Mouse (Mus musculus): ENCODE data around the gene Eef1akmt3. TPM values are rescaled to one million over a fixed set of nuclear protein-coding genes. Genes with fewer than 3 reads are reported as not detected.

The Eef1akmt3 gene
- polyA plus RNA-seq, 1 experiment from 2014 or later = 0.14 TPM

DNA sequence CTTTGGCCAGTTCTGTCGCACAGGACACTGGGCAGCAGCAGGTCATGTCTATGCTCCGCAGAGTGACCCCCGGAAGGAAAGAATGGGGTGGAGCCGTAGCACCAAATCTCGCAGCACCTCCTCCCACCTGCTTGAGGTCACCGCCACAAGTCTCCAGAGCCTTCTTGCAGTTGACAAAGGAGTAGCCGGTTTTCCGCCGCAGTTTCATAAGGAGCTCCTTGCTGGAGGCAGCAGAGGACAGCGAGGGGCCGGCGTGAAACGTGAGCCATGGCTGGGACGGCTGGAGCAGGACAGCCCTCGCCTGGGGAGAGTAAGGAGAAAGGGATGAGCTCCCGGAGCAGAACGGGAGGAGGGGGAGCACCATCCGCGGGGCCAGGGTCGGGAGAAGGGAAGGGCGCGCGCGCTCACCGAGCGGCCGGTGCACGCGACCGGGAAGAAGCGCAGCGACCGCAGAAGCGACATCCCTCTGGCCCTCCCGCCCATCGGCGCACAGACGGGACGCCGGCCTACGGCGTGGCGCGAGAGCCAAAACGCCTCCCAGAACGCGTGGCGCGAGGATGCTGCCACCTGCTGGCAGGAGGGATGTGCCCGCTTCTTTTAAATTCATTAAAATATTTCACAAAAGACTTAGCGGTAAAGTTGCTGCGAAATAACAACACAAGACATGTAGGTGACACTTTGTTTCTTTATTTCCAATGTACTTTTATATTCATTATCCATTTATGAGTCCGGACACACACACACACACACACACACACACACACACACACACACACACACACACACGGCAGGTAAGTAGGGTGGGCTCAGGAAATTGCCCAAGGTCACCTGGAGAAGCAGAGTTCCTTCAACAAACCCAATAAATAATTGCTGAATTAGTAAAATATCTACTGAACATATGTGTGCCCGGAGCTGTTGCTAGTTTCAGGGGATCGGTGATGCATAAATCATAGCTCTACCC is 10.7 kb downstream of the Eef1akmt3 start, which contains the start of gene Tsfm:
TSS of gene Tsfm (minus strand) at position 505 of the 961 bp plus-strand sequence.
- H3K9ac ChIP-seq = peak within 1 kb of the TSS; percentile 76
- H3K4me1 ChIP-seq (replicated peaks) = peaks cover 12% of the 10 kb centered on the region
- H3K4me3 ChIP-seq (replicated peaks) = peak within 1 kb of the TSS; percentile 86
- H3K4me2 ChIP-seq = peak within 1 kb of the TSS; percentile 97
- ATAC-seq (ENCODE audit: insufficient read depth) = peak; percentile 86
- H3K36me3 ChIP-seq (replicated peaks) = peaks cover 33% of the 10 kb centered on the region
- peak within 1 kb of the TSS; percentile 62; the same call in 1 of the 2 replicates for H3K27ac ChIP-seq (replicated peaks)
- 5% methylated on average over 56 of the region's 56 CpGs for WGBS (ENCODE audit: insufficient replicate concordance)
- peaks cover 5% of the 10 kb centered on the region; the same call in 1 of the 2 replicates for H3K27me3 ChIP-seq
- no peaks in the 10 kb centered on the region for H3K9me3 ChIP-seq (replicated peaks)

DNA sequence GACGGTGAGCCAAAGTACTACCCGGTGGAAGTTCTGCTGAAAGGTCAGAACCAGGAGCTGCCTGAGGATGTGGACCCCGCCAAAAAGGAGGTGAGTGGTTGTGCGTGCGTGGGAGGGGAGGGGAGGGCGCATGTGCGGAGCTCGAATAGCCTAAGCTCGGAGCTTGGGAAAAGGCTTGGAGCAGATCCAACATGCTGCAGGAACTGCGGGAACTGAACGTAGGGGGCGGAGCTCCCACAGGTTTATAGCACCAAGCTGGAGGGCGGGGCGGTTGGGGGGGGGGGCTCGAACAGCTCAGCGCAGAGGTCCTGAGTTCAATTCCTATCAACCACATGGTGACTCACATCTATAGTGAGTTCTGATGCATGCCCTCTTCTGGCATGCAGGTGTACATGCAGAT is 22.9 kb downstream of the Eef1akmt3 start:
- Histone ChIP-seq H3K4me1 (replicated peaks) (no peaks in the 10 kb centered on the region), H3K9me3 (replicated peaks) (no peaks in the 10 kb centered on the region), H3K27me3 (no peaks in the 10 kb centered on the region), H3K36me3 (replicated peaks) (peaks cover 9% of the 10 kb centered on the region; the same call in 1 of the 2 replicates), H3K27ac (replicated peaks) (no peak overlapping the region), H3K4me3 (replicated peaks) (no peak overlapping the region), H3K9ac (no peak overlapping the region), H3K4me2 (no peak overlapping the region)
- WGBS (ENCODE audit: insufficient replicate concordance) = 69% methylated on average over 16 of the region's 16 CpGs
- ATAC-seq (ENCODE audit: insufficient read depth) = no peak

DNA sequence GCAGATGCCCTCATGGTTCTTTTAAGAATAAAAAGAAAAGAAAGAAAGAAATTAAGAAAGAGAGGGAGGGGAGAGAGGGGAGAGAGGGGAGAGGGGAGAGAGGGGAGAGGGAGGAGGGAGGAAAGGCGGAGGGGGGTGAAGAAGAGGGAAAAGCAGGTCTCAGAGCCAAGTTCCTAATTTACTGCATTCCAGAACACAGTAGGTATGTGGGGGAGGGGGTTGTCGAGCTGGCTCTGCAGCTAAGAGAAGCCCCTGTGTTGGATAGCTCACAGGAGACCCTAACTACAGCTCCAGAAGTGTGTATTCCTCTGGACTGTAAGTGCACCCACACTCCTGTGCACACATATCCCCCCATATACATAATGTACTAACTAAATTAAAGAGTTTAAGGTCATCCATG is 24.2 kb downstream of the Eef1akmt3 start:
- no peak overlapping the region for H3K9ac ChIP-seq
- no peak overlapping the region for H3K4me2 ChIP-seq
- no peak overlapping the region for H3K27ac ChIP-seq (replicated peaks)
- ATAC-seq (ENCODE audit: insufficient read depth) = no peak
- no peaks in the 10 kb centered on the region for H3K36me3 ChIP-seq (replicated peaks)
- H3K27me3 ChIP-seq = no peaks in the 10 kb centered on the region
- 19% methylated on average over 2 of the region's 2 CpGs for WGBS (ENCODE audit: insufficient replicate concordance)
- H3K4me3 ChIP-seq (replicated peaks) = no peak overlapping the region
- H3K4me1 ChIP-seq (replicated peaks) = no peaks in the 10 kb centered on the region
- no peaks in the 10 kb centered on the region for H3K9me3 ChIP-seq (replicated peaks)

DNA sequence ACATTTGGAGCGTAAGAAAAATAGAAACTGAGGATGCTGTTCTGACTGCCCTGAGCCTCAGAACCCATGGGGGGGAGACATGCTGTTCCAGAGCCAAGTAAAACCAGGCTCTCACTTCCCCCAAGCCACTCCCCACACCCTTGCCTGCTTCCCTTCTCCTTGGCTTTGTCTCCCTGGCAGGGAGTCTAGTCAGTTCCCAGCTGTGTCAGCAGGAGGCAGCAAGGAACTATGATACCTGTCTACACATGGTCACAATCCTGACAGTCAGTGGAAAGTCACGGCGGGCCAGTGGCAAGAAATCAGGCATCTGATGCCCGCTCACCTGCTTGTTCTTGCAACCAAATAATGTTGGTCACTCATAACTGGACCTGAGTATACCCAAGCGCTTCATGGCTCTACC is 24.8 kb downstream of the Eef1akmt3 start:
- H3K4me3 ChIP-seq (replicated peaks) = no peak overlapping the region
- no peaks in the 10 kb centered on the region for H3K36me3 ChIP-seq (replicated peaks)
- H3K9me3 ChIP-seq (replicated peaks) = no peaks in the 10 kb centered on the region
- no peaks in the 10 kb centered on the region for H3K27me3 ChIP-seq
- 42% methylated on average over 5 of the region's 5 CpGs for WGBS (ENCODE audit: insufficient replicate concordance)
- H3K4me2 ChIP-seq = no peak overlapping the region
- H3K4me1 ChIP-seq (replicated peaks) = no peaks in the 10 kb centered on the region
- no peak for ATAC-seq (ENCODE audit: insufficient read depth)
- H3K9ac ChIP-seq = no peak overlapping the region
- no peak overlapping the region for H3K27ac ChIP-seq (replicated peaks)

DNA sequence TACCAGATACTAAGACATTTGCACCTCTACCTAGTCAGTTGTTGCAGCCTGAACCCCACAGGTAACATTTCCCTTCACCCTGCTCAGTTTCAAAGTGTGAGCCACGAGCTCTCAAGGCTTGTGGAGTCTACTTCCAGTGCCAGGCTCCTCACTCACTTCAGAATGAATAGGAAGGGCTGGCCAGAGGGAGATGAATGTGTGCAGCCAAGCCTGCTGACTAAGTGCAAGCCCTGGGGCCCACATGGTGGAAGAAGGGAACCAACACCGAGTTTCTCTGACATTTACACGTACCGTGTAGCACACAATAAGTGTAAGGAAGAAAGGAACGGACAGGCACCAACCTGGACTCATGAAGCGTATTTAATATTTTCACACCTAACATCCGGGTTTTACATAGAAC is 37.5 kb downstream of the Eef1akmt3 start:
- H3K4me1 ChIP-seq (replicated peaks) = no peaks in the 10 kb centered on the region; the same call in 1 of the 2 replicates
- no peak overlapping the region for H3K4me3 ChIP-seq (replicated peaks)
- H3K9ac ChIP-seq = no peak overlapping the region
- H3K4me2 ChIP-seq = no peak overlapping the region
- no peaks in the 10 kb centered on the region for H3K27me3 ChIP-seq
- no peak for ATAC-seq (ENCODE audit: insufficient read depth)
- H3K9me3 ChIP-seq (replicated peaks) = no peaks in the 10 kb centered on the region
- peaks cover 3% of the 10 kb centered on the region for H3K36me3 ChIP-seq (replicated peaks)
- no peak overlapping the region for H3K27ac ChIP-seq (replicated peaks)
- 61% methylated on average over 7 of the region's 7 CpGs for WGBS (ENCODE audit: insufficient replicate concordance)

DNA sequence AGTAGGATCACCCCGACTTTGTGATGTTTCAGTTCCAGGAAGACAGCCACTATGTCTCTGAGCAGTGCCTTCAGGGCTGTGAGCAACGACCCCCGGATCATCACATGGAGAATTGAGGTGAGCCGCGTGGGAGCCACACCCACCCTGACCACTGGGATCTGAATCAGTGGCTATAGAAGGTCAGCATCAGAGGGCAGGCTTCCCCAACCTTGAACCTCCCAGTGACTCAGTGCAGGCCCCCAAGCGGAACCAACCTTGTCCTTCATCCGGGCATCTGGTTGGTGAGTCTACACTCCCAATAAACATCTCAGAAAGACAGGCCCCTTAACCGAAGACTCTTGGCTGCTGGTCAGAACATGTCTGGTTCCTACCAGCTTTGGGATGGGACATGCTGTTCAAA is 38.0 kb downstream of the Eef1akmt3 start:
- 62% methylated on average over 8 of the region's 8 CpGs for WGBS (ENCODE audit: insufficient replicate concordance)

DNA sequence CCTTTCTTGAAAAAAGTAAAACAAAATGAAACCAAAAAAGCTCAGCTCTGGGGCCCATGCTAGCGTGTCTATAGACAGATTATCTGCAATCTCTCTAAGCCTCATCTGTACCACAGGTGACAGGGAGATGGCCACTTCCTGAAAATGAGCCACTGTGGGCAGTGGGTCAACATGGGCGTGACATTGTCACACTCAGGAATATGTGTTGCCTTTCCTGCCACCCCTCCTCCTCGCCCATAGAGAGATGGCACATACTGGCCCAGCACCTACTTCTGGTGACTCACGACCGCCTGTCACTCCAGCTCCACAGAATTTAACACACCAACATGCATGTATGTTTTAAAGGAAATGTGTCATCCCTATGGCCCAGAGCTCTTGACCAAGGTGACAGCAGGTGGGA is 38.5 kb downstream of the Eef1akmt3 start:
- Histone ChIP-seq H3K4me2 (no peak overlapping the region), H3K4me1 (replicated peaks) (peaks cover 1% of the 10 kb centered on the region; the same call in 1 of the 2 replicates), H3K27ac (replicated peaks) (no peak overlapping the region), H3K9ac (no peak overlapping the region), H3K27me3 (no peaks in the 10 kb centered on the region), H3K36me3 (replicated peaks) (peaks cover 14% of the 10 kb centered on the region), H3K9me3 (replicated peaks) (no peaks in the 10 kb centered on the region), H3K4me3 (replicated peaks) (no peak overlapping the region)
- ATAC-seq (ENCODE audit: insufficient read depth) = no peak
- 52% methylated on average over 5 of the region's 5 CpGs for WGBS (ENCODE audit: insufficient replicate concordance)

More for the DNA sequence above, 38.0 kb downstream of the Eef1akmt3 start:
- H3K4me2 ChIP-seq = no peak overlapping the region
- H3K9ac ChIP-seq = no peak overlapping the region
- H3K4me1 ChIP-seq (replicated peaks) = no peaks in the 10 kb centered on the region; the same call in 1 of the 2 replicates
- no peak overlapping the region for H3K4me3 ChIP-seq (replicated peaks)
- peaks cover 8% of the 10 kb centered on the region for H3K36me3 ChIP-seq (replicated peaks)
- ATAC-seq (ENCODE audit: insufficient read depth) = no peak
- H3K27me3 ChIP-seq = no peaks in the 10 kb centered on the region
- H3K9me3 ChIP-seq (replicated peaks) = no peaks in the 10 kb centered on the region
- H3K27ac ChIP-seq (replicated peaks) = no peak overlapping the region

DNA sequence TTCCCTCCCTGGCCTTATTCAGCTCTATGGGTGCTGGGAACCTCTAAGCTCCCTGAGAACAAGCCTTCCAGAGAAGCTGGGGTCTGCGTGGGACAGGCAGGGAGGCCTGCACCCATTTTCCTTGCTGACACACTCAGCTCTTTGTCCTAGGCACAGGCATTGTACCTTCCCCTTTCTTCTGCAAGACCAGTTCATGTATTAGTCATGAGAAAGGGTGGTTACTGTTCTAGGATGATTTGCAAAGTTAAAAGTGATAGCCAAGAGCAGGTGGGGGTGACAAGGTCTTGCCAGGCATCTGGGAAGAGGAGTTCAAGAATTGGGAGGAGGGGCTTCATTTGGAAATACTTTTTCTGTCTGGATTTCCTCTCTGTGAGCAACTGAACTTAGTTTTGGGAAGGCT is 39.3 kb downstream of the Eef1akmt3 start:
- H3K36me3 ChIP-seq (replicated peaks) = peaks cover 21% of the 10 kb centered on the region
- peaks cover 7% of the 10 kb centered on the region; the same call in 1 of the 2 replicates for H3K4me1 ChIP-seq (replicated peaks)
- H3K27me3 ChIP-seq = no peaks in the 10 kb centered on the region
- H3K9ac ChIP-seq = no peak overlapping the region
- H3K4me2 ChIP-seq = no peak overlapping the region
- H3K9me3 ChIP-seq (replicated peaks) = no peaks in the 10 kb centered on the region
- H3K27ac ChIP-seq (replicated peaks) = no peak overlapping the region
- ATAC-seq (ENCODE audit: insufficient read depth) = no peak
- WGBS (ENCODE audit: insufficient replicate concordance) = 72% methylated on average over 1 of the region's 1 CpGs
- H3K4me3 ChIP-seq (replicated peaks) = no peak overlapping the region

DNA sequence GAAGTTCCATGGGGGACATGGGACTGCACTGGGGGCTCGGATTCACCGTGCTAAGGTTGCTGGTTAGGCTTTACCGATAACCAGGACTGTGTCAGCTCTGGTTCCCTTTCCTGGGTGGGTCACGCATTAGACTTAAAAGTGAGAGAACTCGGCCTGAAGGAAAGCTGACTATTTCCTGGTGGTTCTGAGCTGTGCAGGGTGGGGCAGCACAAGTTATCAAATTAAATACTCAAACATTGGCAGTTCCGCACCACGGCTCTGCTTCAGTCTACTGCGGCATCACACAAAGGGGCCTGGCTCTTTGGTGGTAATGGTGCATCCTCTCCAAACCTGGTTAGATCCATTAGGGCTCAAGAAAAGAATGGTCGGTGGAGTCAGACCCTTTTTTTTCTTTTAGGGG is 40.0 kb downstream of the Eef1akmt3 start:
- H3K36me3 ChIP-seq (replicated peaks) = peaks cover 21% of the 10 kb centered on the region
- H3K4me2 ChIP-seq = no peak overlapping the region
- no peak overlapping the region for H3K27ac ChIP-seq (replicated peaks)
- no peaks in the 10 kb centered on the region for H3K27me3 ChIP-seq
- no peak overlapping the region for H3K4me3 ChIP-seq (replicated peaks)
- H3K4me1 ChIP-seq (replicated peaks) = peaks cover 7% of the 10 kb centered on the region; the same call in 1 of the 2 replicates
- WGBS (ENCODE audit: insufficient replicate concordance) = 58% methylated on average over 9 of the region's 9 CpGs
- no peaks in the 10 kb centered on the region for H3K9me3 ChIP-seq (replicated peaks)
- ATAC-seq (ENCODE audit: insufficient read depth) = no peak
- H3K9ac ChIP-seq = no peak overlapping the region

DNA sequence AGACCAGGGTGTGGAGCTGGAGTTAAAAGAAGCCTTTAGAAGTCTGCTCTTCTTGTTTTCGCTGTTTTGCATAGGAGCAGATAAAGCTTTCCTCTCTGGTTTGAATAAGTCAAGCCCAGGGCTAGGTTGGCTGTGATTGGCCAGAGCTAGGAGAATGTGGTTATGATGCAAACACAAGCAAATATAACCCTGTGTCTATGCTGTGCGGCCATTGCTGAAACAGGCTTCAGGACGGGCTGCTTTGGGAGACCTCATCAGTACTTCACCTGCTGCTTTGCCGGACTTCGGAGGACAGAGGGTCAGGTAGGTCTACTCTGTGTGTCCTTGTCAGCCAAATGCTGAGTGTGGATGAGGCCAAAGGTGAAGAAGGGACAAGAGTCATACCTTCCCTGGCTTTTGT is 40.8 kb downstream of the Eef1akmt3 start, which contains the start of gene Avil:
TSS of gene Avil (plus strand) at position 181 of the 400 bp plus-strand sequence.
- 74% methylated on average over 5 of the region's 5 CpGs for WGBS (ENCODE audit: insufficient replicate concordance)
- Histone ChIP-seq H3K9me3 (replicated peaks) (no peaks in the 10 kb centered on the region), H3K27ac (replicated peaks) (no peak within 1 kb of the TSS), H3K36me3 (replicated peaks) (peaks cover 28% of the 10 kb centered on the region), H3K27me3 (no peaks in the 10 kb centered on the region), H3K9ac (no peak within 1 kb of the TSS), H3K4me2 (no peak within 1 kb of the TSS), H3K4me1 (replicated peaks) (peaks cover 7% of the 10 kb centered on the region; the same call in 1 of the 2 replicates), H3K4me3 (replicated peaks) (no peak within 1 kb of the TSS)
- ATAC-seq (ENCODE audit: insufficient read depth) = no peak

DNA sequence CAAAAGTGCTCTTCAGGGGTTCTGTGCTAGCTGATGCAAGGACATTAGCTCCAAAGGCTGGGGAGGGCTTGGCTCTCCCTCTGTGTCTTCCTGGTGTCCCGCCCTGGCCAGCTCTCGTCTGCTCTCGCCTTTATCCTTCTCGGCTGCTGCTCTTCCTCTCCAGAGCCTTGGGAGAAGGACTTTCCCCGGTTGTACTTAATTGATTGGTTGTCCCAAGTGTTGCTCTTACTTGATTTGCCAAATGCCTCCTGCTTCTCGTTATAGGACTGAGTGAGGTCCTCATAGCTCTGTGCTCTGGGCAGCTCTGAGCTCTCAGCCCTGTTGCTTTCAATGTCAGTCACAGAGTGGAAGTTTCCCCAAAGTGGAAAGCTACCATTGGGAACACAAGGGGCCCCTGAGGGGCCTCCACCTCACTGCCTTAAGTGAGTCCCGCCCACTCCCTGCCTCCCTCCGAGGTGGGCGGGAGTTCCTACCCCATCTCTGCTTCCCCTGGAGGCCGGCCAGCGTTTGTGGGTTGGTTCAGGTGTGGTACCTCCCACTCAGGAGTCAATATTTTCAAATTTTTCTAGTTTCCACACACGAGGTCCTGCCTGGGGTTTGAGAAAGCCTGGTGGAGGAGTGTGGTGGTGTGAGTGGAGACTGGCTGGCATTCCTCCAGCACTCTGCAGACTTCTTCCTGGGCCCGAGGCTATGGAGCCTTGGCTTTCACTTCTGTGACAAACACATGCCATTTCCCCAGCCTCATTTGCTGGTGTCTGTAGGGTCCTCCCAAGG is 43.8 kb downstream of the Eef1akmt3 start:
- Histone ChIP-seq H3K4me3 (replicated peaks) (no peak overlapping the region), H3K36me3 (replicated peaks) (peaks cover 58% of the 10 kb centered on the region)
- WGBS (ENCODE audit: insufficient replicate concordance) = 54% methylated on average over 13 of the region's 13 CpGs

More for the DNA sequence above, 43.8 kb downstream of the Eef1akmt3 start:
- Histone ChIP-seq H3K9ac (no peak overlapping the region), H3K4me1 (replicated peaks) (peaks cover 7% of the 10 kb centered on the region; the same call in 1 of the 2 replicates), H3K9me3 (replicated peaks) (no peaks in the 10 kb centered on the region), H3K27me3 (no peaks in the 10 kb centered on the region), H3K4me2 (no peak overlapping the region), H3K27ac (replicated peaks) (no peak overlapping the region)
- ATAC-seq (ENCODE audit: insufficient read depth) = no peak

Measured in liver, embryonic 15.5 days (tissue).